8 mouse cellular contexts compared by ENCODE assay signal in the genomic region with DNA sequence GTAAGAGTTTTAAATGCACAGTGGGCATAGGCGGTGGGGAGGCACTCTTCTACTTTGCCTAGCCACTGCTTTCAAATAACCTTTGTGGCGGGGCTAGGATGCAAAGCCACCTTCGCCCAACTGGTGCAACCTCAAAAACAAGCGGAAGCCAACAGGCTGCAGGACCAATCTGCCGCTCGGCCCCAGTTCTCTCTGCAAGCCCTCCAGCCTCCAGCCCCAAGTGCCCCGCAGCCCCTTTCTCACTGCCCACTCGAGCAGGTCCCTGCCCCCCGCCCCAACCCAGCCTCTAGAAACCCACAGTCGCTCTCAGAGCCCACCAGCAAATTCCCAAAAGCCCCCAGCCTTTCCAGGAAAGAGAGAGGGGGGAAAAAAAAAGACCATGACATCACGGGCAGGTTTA.
DNase-seq lines count a peak whose midpoint lies in the region; ATAC-seq and TF ChIP-seq lines count a peak whose summit lies in the region.

No protein-coding gene starts in this region.

- peaks cover 36% of the 10 kb centered on the region for H3K4me1 ChIP-seq in heart, embryonic 16.5 days (ENCODE audit: control insufficient read depth, insufficient read depth, low read length)

- no peaks in the 10 kb centered on the region for H3K79me2 ChIP-seq in C2C12 (ENCODE audit: control insufficient read depth, insufficient read depth)

- ATAC-seq in heart, embryonic 16.5 days (replicated peaks; ENCODE audit: extremely low read depth, insufficient read depth, low FRiP score) = no peak
- peak; percentile 51 for ATAC-seq in megakaryocyte progenitor cell, adult 5-6 weeks (replicated peaks; ENCODE audit: poor library complexity)

- no peaks in the 10 kb centered on the region for H3K79me3 ChIP-seq in C2C12 (ENCODE audit: low read depth)

- H3K9me3 ChIP-seq in heart, embryonic 16.5 days (replicated peaks; ENCODE audit: control insufficient read depth, low read length) = no peaks in the 10 kb centered on the region

- H3K9ac ChIP-seq in heart, embryonic 16.5 days (ENCODE audit: low read length) = peak overlapping the region; percentile 85

- WGBS in heart, embryonic 16.5 days = 2% methylated on average over 11 of the region's 11 CpGs

- TF ChIP-seq CTCF in C2C12 (IDR thresholded peaks at IDR 0.05; ENCODE audit: control insufficient read depth, insufficient read depth, insufficient read length) = no peak

- H3ac ChIP-seq in C2C12 (ENCODE audit: control insufficient read depth, insufficient read length, low read depth) = peak overlapping the region; percentile 61

- no peaks in the 10 kb centered on the region for H3K36me3 ChIP-seq in C2C12 (ENCODE audit: control insufficient read depth, insufficient read depth)
- no peaks in the 10 kb centered on the region for H3K36me3 ChIP-seq in heart, embryonic 16.5 days (ENCODE audit: control insufficient read depth, insufficient read depth)

- H3K27me3 ChIP-seq in C2C12 (ENCODE audit: control insufficient read depth, insufficient read depth, insufficient read length) = no peaks in the 10 kb centered on the region
- H3K27me3 ChIP-seq in heart, embryonic 16.5 days (ENCODE audit: control insufficient read depth, insufficient read depth, low read length) = no peaks in the 10 kb centered on the region

- H3K4me3 ChIP-seq in C2C12 (ENCODE audit: insufficient read depth, poor library complexity, severe bottlenecking) = no peak overlapping the region
- peak overlapping the region; percentile 56 for H3K4me3 ChIP-seq in heart, embryonic 16.5 days (ENCODE audit: low read length)

- peak overlapping the region; percentile 99 for H3K27ac ChIP-seq in heart, embryonic 16.5 days (ENCODE audit: low read length)

- peak; percentile 14 to 39 for DNase-seq in CD8-positive naive resting alpha-beta T cell, adult 2 months (ENCODE audit: low read depth in 2 of 2, low spot score in 2 of 2)
- DNase-seq in cerebellum, postnatal 36 days = peak; percentile 33 to 37
- DNase-seq in kidney, postnatal 14 days = peak; percentile 55
- DNase-seq in spleen, postnatal 4 days (ENCODE audit: low spot score in 2 of 2) = peak; percentile 59 to 80
- DNase-seq in Muller cell, postnatal 12 days (ENCODE audit: inconsistent ontology term) = no peak

- H3K4me2 ChIP-seq in heart, embryonic 16.5 days (ENCODE audit: low read depth, low read length) = peak overlapping the region; percentile 94

TF ChIP-seq in C2C12, 6 proteins besides CTCF, POLR2A, EP300 and RAD21:
- TF ChIP-seq USF1 (IDR thresholded peaks at IDR 0.05; ENCODE audit: low read depth) (no peak), FOSL1 (IDR thresholded peaks at IDR 0.05; ENCODE audit: insufficient read depth, low read length, poor library complexity, severe bottlenecking) (no peak), MAX (IDR thresholded peaks at IDR 0.05) (no peak)
